Mouse (Mus musculus): ENCODE results near the gene Lif. TPM values are rescaled to one million over a fixed set of nuclear protein-coding genes. Genes with fewer than 3 reads are reported as not detected.

Lif gene
- polyA plus RNA-seq, 1 experiment from 2014 or later: not detected

DNA sequence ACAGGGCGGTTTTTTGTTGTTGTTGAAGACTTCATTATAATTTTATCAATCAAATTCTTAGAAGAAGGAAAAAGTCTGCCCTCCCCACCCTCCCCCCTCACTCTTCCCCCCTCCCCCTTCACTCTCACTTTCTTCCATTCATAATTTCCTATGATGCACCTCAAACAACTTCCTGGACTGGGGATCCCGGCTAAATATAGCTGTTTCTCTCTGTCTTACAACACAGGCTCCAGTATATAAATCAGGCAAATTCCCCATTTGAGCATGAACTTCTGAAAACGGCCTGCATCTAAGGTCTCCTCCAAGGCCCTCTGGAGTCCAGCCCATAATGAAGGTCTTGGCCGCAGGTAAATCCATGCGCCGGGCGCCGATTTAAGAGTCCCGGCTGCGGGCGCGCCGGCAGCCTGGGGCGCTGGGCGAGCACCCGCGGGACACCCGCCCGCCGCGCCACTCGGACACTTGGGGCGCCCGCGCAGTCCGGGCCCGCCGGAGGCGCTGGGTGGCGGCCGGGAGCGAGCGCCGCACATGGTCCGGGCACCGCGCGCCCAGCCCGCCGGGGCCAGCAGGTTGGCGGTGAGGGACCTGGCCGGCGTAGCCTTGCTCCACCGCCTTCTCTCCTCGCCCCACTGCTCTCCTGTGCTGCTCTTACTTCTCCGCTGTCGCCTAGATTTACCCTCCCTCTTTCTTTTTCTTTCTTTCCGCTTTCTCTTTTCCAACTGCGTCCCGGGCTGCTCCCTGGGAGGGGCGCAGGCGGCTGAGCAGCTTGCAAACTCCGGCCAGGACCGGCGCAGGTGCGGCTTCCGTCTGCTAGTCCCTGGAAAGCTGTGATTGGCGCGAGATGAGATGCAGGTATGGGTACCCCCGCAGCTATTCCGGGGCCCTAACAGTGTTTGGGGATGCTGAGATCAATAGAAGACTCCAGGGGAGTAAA, 9.2 kb downstream of the Lif start:
- Histone ChIP-seq H3K36me3 (no peaks in the 10 kb centered on the region), H3K4me3 (peak overlapping the region; percentile 53), H3K4me1 (peaks cover 22% of the 10 kb centered on the region), H3K27ac (no peak overlapping the region), H3K9ac (no peak overlapping the region), H3K9me3 (replicated peaks) (no peaks in the 10 kb centered on the region), H3K4me2 (peak overlapping the region; percentile 69), H3K27me3 (replicated peaks) (peaks cover 96% of the 10 kb centered on the region)
- 2% methylated on average over 60 of the region's 61 CpGs for WGBS (ENCODE audit: insufficient replicate concordance)
- no peak for ATAC-seq

DNA sequence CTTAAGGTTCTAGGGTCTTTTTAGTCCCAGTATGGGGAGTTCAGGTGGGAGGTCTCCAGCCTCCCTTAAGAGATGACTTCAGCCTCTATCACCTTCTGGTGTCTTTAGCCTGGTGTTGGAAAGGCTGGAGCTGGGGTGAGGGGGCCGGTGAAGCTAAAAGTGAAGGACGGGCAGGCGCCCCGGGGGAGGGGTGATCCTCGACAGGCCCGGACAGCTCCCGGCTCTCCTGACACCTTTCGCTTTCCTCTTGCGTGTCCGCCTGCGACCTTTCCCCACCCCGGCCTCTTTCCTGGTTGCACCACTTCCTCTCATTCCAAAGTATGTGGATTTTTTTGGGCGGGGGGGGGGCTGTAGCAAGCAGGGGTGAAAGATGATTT, 9.8 kb downstream of the Lif start:
- Histone ChIP-seq H3K27ac (no peak overlapping the region), H3K4me2 (peak overlapping the region; percentile 69), H3K4me1 (peaks cover 18% of the 10 kb centered on the region), H3K9me3 (replicated peaks) (no peaks in the 10 kb centered on the region), H3K36me3 (no peaks in the 10 kb centered on the region), H3K9ac (no peak overlapping the region), H3K4me3 (peak overlapping the region; percentile 53), H3K27me3 (replicated peaks) (peaks cover 98% of the 10 kb centered on the region)
- no peak for ATAC-seq
- WGBS (ENCODE audit: insufficient replicate concordance): 4% methylated on average over 13 of the region's 13 CpGs

DNA sequence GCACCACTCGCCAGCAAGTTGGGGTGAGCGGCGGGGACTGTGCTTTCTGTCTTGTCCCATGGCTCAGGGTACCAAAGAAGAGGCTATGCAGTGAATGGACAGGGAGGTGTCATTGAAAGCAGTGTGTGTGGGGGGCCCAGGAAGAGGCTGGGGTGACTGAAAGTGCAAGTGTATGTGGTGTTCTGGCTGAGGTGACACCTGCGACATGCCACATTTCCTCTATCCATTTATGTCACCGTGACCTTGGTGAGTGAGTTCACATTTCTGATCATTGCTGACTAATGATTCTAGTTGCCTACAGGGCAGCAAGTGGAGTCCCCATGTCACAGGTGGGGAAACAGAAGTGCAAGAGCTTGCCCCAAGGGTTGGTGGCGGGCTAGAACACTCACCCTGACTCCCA, 11.1 kb downstream of the Lif start:
- H3K27me3 ChIP-seq (replicated peaks): peaks cover 95% of the 10 kb centered on the region
- no peak overlapping the region for H3K4me2 ChIP-seq
- no peaks in the 10 kb centered on the region for H3K36me3 ChIP-seq
- no peaks in the 10 kb centered on the region for H3K9me3 ChIP-seq (replicated peaks)
- no peak overlapping the region for H3K4me3 ChIP-seq
- WGBS (ENCODE audit: insufficient replicate concordance): 65% methylated on average over 6 of the region's 6 CpGs
- H3K4me1 ChIP-seq: peaks cover 9% of the 10 kb centered on the region
- no peak overlapping the region for H3K9ac ChIP-seq
- H3K27ac ChIP-seq: no peak overlapping the region
- ATAC-seq: no peak

DNA sequence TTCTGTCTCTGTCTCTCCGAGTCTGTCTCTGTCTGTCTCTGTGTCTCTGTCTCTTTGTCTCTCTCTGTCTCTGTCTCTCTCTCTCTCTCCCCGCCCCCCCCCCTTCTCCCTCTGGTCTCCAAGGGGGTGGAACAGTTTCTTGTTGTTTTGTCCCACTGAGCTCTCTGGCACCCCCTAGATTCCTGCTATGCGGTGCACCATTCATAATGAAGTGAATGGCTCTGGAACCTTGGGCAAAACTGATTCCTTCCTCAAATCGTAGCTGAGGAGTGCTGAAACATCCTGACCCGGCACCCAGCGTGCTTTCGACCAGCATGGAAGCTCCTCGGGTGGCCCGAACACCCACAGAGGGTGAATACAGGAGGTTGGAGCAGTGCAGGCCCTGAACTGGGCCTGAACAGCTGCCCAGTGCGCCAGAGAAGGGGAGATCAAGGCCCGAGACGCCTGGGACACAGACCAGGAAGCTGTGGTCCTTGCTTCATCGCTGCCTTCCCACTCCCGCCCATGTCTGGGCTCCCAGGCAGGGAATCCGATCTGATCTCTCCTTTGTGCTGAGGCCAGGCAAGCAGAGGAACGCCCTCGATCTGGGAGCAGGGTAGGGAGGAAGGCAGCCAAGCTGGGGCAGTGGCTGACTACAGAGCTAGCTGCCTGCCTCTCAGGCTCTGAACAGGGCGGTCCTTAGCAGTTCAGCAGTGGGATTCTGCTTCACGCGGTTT, 13.5 kb downstream of the Lif start:
- peaks cover 88% of the 10 kb centered on the region for H3K27me3 ChIP-seq (replicated peaks)

DNA sequence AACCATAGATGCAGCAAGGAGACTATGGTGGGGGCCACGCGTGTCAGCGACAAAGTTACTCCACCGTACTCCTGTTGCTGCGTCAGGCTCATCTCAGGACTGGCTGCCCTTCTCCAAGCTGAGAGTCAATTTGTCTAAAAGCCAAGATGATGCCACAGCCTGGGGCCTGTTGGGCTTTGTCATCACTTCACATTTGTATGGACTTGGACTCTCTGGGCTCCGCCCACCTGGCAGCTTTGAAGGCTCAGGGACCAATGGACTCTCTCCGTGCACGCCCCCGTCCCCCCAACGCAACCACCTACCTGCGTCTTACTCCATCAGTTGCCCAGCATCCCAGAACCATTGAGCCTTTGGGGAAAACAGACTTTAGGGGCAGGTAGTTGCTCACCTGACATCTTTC, 14.2 kb downstream of the Lif start:
- no peak for ATAC-seq
- H3K9ac ChIP-seq: no peak overlapping the region
- no peaks in the 10 kb centered on the region for H3K9me3 ChIP-seq (replicated peaks)
- no peaks in the 10 kb centered on the region for H3K36me3 ChIP-seq
- 62% methylated on average over 11 of the region's 11 CpGs for WGBS (ENCODE audit: insufficient replicate concordance)
- no peak overlapping the region for H3K4me3 ChIP-seq
- 0 out of 2 replicates have a peak, but pooled peaks cover 5% of the 10 kb centered on the region for H3K4me1 ChIP-seq
- H3K27ac ChIP-seq: no peak overlapping the region
- H3K4me2 ChIP-seq: no peak overlapping the region
- peaks cover 87% of the 10 kb centered on the region for H3K27me3 ChIP-seq (replicated peaks)

More for the DNA sequence above, 13.5 kb downstream of the Lif start:
- no peak for ATAC-seq
- no peak overlapping the region for H3K9ac ChIP-seq
- no peak overlapping the region for H3K27ac ChIP-seq
- 23% methylated on average over 19 of the region's 20 CpGs for WGBS (ENCODE audit: insufficient replicate concordance)
- H3K4me2 ChIP-seq: no peak overlapping the region
- no peak overlapping the region for H3K4me3 ChIP-seq
- H3K9me3 ChIP-seq (replicated peaks): no peaks in the 10 kb centered on the region
- H3K36me3 ChIP-seq: no peaks in the 10 kb centered on the region
- H3K4me1 ChIP-seq: peaks cover 9% of the 10 kb centered on the region

GRCm38 (mm10) chr11:4276411-4276861, 19.1 kb downstream of the Lif start:
- WGBS (ENCODE audit: insufficient replicate concordance): 62% methylated on average over 11 of the region's 11 CpGs
- no peak for ATAC-seq
- H3K4me1 ChIP-seq: no peaks in the 10 kb centered on the region
- H3K4me2 ChIP-seq: no peak overlapping the region
- H3K27me3 ChIP-seq (replicated peaks): peaks cover 51% of the 10 kb centered on the region
- no peak overlapping the region for H3K9ac ChIP-seq
- H3K9me3 ChIP-seq (replicated peaks): no peaks in the 10 kb centered on the region
- no peak overlapping the region for H3K4me3 ChIP-seq
- H3K27ac ChIP-seq: no peak overlapping the region
- H3K36me3 ChIP-seq: no peaks in the 10 kb centered on the region

DNA sequence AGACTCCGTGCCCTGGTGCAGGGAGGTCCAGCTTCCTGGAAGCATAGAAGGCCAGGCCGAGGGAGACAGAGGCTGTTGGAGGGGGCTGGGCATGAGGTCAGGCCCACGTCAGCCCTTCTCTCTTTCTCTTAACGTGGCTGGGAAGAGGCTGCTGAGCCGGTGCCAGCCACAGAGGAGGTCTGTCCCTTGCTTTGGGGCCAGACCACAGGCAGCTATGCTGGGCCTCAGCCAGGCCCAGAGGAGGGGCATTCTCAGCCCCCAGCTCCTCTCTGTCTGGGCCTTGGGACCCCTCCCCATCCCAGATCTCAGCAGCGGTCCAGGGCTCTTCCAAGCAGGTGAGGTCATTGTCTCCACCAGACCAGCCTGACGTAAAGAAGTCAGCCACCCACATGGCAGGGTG, 22.6 kb downstream of the Lif start:
- no peak overlapping the region for H3K4me2 ChIP-seq
- no peak overlapping the region for H3K27ac ChIP-seq
- no peaks in the 10 kb centered on the region for H3K9me3 ChIP-seq (replicated peaks)
- H3K4me3 ChIP-seq: no peak overlapping the region
- no peak for ATAC-seq
- WGBS (ENCODE audit: insufficient replicate concordance): 59% methylated on average over 7 of the region's 7 CpGs
- no peak overlapping the region for H3K9ac ChIP-seq
- no peaks in the 10 kb centered on the region for H3K4me1 ChIP-seq
- peaks cover 31% of the 10 kb centered on the region; the same call in 1 of the 2 replicates for H3K27me3 ChIP-seq (replicated peaks)
- no peaks in the 10 kb centered on the region for H3K36me3 ChIP-seq

DNA sequence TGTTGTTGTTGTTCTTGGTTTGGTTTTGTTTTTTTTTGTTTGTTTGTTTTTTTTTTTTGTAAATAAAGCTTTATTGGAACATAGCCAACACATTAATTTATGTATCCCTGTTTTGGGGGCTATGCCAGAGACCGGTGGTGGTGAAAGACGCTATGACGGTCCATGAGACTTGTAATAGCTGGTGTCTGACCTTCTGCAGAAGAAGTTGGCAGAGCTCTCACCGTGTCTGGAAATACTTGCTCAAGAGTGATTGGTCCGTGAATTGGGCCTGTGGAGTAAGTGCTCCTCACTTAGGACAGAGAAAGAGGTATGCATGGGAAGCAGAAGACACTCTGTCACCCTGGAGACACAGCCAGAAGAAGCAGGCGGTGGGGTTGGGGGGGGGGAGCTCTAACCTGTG, 24.5 kb downstream of the Lif start:
- H3K36me3 ChIP-seq: no peaks in the 10 kb centered on the region
- WGBS (ENCODE audit: insufficient replicate concordance): 74% methylated on average over 6 of the region's 6 CpGs
- H3K9me3 ChIP-seq (replicated peaks): no peaks in the 10 kb centered on the region
- peaks cover 21% of the 10 kb centered on the region; the same call in 1 of the 2 replicates for H3K27me3 ChIP-seq (replicated peaks)
- H3K27ac ChIP-seq: no peak overlapping the region
- H3K4me3 ChIP-seq: no peak overlapping the region
- no peak for ATAC-seq
- no peak overlapping the region for H3K9ac ChIP-seq
- H3K4me1 ChIP-seq: peaks cover 9% of the 10 kb centered on the region
- H3K4me2 ChIP-seq: no peak overlapping the region

GRCm38 (mm10) chr11:4283627-4284026, 26.3 kb downstream of the Lif start:
- H3K36me3 ChIP-seq: no peaks in the 10 kb centered on the region
- H3K4me2 ChIP-seq: no peak overlapping the region
- H3K27me3 ChIP-seq (replicated peaks): peaks cover 20% of the 10 kb centered on the region
- H3K4me3 ChIP-seq: no peak overlapping the region
- peak; percentile 27; the same call in 1 of the 2 replicates for ATAC-seq
- WGBS (ENCODE audit: insufficient replicate concordance): 16% methylated on average over 4 of the region's 4 CpGs
- no peaks in the 10 kb centered on the region for H3K9me3 ChIP-seq (replicated peaks)
- peaks cover 9% of the 10 kb centered on the region for H3K4me1 ChIP-seq
- no peak overlapping the region for H3K27ac ChIP-seq
- no peak overlapping the region for H3K9ac ChIP-seq

- H3K9ac ChIP-seq: no peak overlapping the region
- no peak for ATAC-seq
- H3K4me3 ChIP-seq: no peak overlapping the region
- H3K4me1 ChIP-seq: peaks cover 34% of the 10 kb centered on the region
- no peak overlapping the region for H3K27ac ChIP-seq
- H3K27me3 ChIP-seq (replicated peaks): peaks cover 31% of the 10 kb centered on the region
- H3K36me3 ChIP-seq: no peaks in the 10 kb centered on the region
- no peaks in the 10 kb centered on the region for H3K9me3 ChIP-seq (replicated peaks)
- H3K4me2 ChIP-seq: no peak overlapping the region
- 40% methylated on average over 3 of the region's 3 CpGs for WGBS (ENCODE audit: insufficient replicate concordance)
These were observed 31.9 kb downstream of the Lif start for GRCm38 (mm10) chr11:4289280-4289679.

- Histone ChIP-seq H3K27me3 (replicated peaks) (peaks cover 49% of the 10 kb centered on the region), H3K9ac (no peak overlapping the region), H3K4me3 (no peak overlapping the region), H3K4me1 (peaks cover 36% of the 10 kb centered on the region), H3K36me3 (no peaks in the 10 kb centered on the region), H3K4me2 (peak overlapping the region; percentile 65), H3K27ac (no peak overlapping the region), H3K9me3 (replicated peaks) (no peaks in the 10 kb centered on the region)
- 74% methylated on average over 6 of the region's 6 CpGs for WGBS (ENCODE audit: insufficient replicate concordance)
- no peak for ATAC-seq
These were observed 34.3 kb downstream of the Lif start for GRCm38 (mm10) chr11:4291639-4292038.
